Mouse (Mus musculus) left cerebral cortex, adult 18-20 months (tissue): ENCODE measurements at regions not wholly inside any gene's neighbourhood (a gene's known extent, or its start where the extent isn't known, plus 50 kb on each side); places are given as distances from the start of the nearest gene placed in this dataset.
A peak's percentile ranks its signal among the peaks of the same experiment; 100 is the strongest.

Experiments used
- DNase-seq, 2 experiments: peaks; one replicate each; pipeline ENCODE4 v3.0.0; 2021 to 2022; ENCODE audit warnings: low spot score in 2 of 2, mixed read lengths in 1 of 2

DNA sequence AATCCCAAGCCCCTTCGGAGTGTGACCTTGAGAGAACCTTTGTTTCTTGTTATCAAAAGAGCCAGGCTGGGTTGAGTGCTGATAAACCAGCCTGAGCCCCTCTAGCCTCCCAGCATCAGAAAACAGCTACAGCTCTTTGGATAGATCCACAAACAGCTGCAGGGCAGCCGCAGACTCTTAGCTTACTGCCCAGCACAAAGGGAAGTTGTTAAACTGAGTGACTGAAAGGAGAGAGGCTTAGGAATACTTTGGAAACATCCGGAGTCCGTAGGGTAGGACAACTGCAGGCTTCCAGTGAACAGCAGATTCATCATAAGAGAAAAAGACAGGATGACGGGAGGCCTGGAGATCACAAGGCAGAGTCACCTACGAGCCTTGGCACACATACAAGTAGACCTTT lies 166.9 kb upstream of the Tyw5 start:
- no peak for DNase-seq

DNA sequence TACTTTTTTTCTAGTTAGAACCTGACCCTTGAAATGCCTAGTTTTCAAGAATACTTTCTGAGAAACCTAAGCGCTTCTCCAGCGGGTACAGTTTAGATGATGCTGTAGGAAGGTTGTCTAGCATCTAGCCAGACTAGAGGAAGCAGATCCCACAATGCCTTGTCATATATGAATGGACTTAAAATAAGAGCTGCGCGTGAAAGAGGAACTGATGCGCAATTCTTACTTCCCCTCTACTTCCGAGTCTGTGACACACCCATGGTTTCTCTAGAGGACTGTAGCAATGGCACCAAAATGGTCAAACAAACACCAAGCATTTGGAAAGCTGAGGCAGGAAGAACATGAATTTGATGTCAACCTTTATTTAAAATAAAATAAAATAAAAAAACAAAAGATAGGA lies 167.6 kb upstream of the Tyw5 start:
- no peak for DNase-seq

DNA sequence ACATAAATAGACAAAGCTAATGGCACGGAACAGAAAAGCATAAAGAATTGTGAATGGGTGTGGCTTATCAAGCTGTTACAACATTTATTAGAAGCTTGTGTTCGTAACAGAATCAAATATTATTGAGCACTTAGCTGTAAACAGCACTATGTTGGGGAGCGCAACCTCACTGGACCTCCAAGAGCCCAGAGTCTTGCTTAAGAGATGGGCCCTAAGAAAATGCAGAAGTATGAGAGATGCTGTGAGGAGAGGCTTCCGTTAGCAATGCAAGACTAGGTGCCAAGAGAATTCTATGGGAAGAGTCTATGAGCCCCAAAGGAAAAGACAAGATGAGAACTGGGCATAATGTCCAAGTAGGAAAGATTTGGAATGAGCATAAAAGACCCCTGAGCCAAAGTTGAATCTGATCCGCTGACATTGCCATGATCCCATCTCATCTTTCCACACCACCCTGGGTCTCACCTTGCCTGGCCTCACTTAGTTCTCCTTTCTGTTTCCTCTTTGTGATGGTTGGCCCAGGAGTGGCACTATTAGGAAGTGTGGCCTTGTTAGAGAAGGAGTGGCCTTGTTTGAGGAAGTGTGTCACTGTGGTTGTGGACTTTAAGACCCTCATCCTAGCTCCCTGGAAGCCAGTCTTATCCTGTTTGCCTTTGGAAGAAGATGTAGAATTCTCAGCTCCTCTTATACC lies 169.3 kb upstream of the Tyw5 start:
- no peak for DNase-seq

DNA sequence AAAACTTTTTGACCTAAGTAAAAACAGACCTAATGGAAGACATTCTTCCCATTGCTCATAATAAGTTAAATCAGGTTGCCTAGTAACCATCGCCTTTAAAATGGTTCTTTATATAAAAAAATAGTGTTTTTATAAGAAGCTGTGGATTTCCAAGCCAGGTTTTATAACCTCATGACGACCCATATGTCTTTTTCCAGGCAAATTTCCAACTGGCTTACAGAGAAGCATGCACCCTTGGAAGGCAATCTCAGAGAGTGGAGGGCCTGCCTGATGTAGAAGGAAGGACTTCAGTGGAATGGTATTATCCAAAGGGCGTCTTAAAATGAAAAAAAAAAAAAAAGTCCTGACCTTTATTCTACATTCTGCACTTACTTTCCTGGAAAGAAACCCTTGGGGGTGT lies 172.2 kb upstream of the Tyw5 start:
- no peak for DNase-seq

DNA sequence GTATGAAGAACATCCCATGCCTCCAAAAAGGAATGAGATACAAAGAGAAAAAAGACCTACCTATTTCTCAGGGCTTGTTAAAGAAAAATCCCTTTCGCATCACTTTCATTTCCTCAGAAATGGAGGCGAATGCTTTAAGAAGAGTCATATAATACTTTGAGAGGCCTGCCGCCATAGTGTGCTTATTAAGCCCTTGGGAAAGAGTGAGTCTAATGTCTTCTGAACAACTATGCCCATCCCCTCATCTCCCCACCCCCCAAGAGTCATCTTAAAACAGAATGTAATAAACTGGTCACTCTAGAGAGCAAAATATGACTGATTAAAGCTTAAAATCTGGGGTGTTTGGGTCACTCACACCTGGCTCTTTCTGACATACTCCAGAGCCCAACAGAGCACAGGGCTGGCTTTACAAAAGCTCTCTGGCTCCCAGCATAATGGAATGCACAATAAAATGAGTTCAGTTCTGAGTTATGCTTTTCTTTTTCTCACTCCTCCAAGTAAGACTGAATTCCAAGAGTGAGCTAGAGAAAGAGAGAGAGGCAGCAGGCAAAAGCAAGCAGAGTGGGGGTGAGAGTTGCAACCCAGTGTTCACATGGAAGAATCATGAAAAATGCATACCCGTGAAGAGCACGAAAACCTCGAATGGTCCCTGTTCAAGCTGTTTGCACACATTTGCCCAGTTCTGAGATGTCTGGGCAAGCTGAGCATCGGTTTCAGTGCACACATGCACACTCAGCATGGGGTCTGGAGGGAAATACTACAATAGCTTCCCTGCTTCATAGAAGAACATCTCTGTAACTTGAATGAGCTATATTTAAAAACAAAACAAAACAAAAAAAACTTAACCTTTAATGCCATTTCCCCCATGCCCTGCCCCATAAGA lies 180.0 kb upstream of the Spats2l start:
- DNase-seq = no peak

DNA sequence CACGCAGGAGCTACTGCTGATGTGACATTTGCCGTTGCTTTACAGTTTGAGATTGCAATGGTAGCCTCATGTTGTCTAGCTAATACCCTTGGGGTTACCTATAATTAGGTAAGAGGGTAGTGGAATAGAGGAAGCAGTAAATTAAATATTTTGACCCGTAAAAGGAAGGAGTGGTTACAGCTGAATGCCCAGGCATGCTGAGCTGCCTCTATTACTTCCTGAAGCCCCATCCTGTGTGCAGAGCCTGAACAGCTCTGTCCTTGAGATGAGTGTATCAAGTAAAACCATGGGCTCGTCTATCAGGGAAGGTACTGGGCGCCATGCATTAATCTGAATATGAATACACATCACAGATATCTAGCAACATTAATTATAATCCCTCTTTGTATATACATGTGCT lies 179.1 kb upstream of the Spats2l start:
- DNase-seq = no peak

DNA sequence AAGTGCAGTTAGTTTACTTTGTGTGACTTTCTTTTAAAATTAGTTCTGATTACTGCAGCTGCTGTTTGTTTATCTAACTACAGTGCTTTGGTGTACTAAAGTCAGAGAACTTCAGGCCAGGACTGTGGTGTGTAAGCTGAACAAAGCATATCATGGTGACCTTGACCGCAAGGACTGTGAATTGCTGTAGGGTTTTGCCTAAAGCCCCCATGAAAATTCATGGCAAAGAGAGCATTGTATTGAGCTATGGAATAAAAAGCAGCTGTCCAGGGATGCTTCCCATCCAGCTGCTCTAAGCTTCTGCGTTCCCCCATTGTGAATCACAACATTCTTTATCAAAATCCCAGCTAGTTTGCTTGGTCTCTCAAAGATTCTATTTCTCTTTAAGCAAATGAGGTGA lies 173.0 kb upstream of the Spats2l start:
- no peak for DNase-seq

DNA sequence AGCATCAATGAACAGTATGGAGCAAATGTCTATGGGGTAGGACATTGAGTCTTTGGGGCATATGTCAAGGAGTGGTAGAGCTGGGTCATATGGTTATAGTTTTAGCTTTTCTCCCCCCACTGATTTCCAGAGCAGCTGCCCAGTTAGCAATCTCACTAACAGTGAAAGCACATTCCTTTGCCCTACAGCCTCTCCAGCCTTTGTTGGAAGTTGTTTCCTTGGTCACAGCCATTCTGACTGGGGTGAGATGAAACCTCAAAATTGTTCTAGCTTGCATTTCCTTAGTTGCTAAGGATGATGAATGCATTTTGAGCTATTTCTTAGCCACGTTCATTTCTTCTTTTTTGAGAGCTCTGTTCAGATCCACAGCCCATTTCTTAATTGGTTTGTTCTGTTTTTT lies 168.4 kb upstream of the Spats2l start:
- no peak for DNase-seq

DNA sequence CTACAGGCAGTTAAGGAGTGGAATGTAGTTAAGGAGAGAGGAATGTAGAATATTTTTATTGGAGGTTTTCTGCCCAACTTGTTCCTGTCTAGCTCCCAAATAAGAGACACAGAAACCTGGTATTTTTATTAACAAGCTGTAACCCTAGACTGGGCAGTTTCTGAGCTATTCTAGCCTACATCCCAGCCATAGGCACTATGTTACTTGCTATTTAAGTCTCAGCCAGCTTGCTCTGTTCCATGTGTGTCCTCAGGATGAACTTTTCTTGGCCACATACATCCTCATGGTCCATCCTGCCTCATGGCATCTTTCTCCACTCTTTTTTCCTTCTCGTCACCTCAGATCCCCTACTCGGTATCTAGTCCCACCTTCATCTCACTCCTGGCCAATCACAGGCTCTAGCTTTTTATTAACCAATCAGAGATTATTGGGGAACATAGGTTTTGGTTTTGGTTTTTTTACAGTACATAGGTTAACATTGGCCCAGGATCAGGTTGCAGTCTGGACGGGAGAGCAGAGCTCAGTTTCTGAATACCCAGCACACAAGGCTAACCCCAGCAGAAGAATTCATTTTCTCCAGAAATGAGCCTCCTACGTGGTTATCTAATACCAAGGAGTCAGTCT lies 167.8 kb upstream of the Spats2l start:
- no peak for DNase-seq

DNA sequence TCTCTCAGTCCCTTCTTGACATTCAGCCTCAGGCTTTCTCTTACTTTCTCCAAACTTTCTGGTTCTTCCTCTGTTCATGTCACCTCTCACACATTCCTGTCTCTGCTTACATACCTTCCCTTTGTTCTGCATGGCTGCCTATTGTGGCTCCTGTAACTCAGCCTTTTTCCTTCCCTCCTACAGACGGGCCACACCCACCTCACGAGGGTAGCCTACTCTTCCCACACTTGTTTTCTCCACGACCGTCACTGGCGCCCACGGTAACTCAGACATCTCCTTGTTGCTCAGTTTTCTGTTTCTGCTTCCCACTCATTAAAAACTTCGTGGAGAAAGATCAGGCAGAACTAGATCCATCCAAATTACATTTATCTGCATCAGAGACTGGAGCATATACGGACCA lies 166.9 kb upstream of the Spats2l start:
- peak; percentile 28 to 44 for DNase-seq

DNA sequence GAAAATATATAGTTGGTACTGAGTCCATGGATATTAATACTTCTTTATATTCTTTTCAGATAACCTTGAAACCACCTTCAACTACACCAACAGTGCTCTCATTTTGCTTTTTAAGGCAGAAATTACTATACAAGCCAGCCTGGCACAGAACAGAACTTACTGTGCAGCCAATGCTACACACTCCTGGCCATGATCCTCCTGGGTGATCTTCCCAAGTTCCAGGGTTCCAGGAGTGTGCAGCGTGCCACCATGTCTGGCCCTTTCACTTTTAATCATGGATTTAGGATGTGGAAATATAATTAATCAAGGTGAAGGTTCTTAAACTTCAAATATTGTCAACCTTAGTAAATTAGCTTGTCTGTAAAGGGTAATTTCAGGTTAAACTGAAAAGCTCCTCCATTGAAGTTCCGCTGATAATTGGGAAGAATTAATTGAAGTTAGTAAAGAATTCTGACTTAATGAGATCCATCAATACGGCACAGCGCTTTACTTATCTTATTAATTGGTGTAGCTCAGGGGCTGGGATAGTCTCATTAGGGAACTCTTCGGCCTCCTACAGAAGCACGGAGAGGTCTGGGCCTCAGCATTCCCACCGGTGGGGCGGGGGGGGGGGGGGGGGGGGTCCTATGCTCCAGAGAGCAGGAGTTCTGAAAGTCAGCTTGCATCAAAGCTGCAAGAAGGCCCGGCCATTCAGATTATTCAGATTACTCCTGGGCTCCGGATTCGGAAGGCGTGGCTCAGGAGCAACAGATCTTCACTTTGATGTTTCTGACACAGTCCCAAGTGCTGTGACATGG lies 166.1 kb upstream of the Spats2l start:
- DNase-seq = no peak

DNA sequence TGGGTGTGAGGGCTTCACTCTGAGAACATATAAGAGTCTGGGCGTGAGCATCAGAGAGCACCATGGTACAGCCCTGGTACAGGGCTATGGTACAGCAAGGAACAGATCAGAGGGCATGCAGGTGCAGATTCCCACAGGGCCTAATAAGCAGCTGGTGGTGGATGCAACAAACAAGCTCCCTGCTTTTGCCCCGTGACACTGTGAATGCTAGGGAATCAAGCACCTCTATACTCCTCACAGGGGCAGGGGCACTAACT lies 165.6 kb upstream of the Spats2l start:
- no peak for DNase-seq

DNA sequence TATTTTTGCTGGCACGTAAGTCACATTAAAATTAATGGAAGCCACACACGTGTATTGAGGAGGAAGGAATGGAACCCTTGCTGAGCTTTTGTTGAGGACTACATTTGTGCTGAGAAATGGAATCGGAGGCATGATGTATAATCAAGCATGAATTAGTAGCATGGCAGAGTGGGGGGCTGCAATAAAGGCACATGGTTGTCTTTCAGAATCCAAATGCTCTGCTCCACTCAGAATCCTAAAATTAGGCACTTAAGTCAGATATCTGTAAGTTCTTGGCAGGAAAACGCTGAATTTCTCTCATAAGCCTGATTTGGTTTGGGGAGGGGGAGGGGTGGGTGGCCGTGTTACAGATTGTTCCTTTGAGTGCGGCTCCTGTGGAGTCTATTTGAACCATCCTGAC lies 164.7 kb upstream of the Spats2l start:
- no peak for DNase-seq

DNA sequence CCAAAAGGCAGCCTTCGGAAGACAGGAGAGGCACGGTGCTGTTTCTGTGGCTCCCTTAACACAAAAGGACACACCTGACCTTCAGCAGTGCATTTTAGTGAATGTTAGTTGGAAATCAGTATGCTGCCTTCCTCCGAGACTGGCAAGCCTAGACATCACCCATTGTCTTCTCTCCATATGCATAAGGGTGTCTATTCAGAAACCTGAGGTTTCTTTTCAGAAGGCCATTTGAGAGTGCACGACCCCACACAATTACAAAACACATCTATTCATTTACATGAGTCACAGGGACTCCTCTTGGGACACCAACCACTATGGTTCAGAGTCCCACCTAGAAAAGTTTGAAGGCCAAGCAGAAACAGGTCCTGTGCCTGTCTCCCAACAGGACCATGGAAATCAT lies 161.8 kb upstream of the Spats2l start:
- DNase-seq = no peak

DNA sequence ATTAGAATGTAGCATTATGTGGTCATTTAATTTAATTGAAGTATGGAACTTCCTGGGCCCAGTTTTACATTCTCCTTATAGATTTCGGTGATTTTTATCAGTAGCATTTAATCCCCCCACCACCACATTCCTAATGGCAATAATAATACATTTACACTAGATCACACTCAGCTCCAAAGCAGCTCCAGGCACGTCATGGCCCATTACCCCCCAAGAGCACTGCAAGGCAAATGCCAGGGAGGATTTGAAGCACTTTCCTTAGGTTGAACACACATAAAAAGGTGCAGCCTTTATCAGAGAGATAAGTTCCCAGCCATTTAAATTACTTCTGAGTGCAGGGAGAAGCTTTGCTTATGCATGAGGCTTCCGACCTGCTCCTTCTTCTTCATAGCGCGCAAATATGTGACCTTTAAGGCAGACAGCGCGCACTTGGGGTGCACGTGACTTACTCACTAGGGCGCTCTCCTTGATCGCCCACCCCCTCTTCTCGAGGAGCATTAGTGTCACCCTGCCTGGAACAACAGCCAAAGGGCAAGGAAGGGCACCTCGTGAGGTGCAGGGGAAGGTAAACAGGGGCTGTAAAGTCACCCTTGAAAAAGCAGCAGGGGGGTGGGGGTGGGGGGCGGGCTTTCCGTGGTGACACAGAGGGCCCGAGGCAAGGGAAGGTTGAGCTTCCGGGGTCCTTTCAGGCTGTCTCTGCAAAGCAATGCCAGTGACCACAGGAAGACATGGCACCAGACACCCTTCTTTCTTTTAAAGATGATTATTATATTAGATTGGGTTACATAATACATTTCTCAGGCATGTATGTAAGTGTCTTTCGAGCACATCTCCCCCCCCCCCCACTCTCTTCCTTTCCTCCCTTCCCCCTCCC lies 160.8 kb upstream of the Spats2l start:
- no peak for DNase-seq

DNA sequence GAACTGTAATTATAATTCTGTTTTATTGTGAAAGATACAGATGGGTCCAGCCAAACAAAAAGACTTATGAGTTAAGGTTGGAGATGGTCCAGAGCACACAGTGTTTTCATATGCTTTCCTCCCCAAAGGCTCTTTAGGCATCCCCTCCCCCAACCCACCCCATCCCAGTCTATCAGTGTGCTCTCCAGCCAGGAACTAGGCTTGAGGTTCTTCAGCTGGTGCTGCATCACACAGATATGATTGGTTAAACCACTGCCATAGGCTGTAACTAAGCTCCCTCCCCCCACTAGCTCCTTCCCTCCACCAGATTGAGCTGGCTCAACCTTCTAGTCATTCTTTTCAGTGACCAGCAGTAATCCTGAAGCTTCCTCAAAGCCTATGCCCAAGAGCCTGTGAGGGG lies 158.8 kb upstream of the Spats2l start:
- no peak for DNase-seq

DNA sequence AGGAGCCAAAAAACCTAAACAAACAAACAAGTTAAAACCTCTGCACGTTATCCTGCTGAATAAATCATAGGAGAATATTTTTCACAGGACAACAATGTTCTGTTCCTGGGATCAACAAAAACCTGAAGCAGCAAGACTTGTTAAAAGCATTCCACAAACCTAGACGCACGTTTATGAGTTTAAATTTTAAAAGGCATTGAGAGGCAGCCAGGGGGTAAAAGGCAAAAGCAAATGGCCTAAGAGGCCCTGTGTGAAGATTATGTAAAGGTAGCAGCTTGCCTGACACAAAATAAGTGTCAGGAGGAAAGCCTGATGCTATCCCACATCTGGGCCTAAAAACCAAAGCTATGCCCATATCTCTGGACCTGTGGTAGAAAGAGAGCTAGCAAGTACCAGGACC lies 156.6 kb upstream of the Spats2l start:
- no peak for DNase-seq

DNA sequence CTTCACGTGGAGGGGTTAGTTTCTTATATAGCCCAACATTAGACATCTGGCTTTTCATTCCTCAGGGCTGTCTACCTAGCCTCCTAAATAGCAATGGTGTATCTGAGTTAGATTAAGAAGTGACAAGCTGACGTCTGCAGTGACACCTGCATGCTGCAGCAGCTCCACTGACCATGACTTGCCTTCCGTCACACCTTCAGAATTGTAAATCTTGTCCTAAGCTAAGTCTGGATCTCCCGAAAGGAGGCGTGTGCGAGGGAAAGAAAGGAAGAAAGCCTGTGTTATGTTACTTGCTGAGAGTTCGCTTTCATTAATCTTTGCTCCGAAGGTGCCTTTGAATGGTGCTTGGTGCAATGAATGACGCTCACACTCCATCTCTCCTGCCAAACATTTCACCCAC lies 151.4 kb upstream of the Spats2l start:
- no peak for DNase-seq

DNA sequence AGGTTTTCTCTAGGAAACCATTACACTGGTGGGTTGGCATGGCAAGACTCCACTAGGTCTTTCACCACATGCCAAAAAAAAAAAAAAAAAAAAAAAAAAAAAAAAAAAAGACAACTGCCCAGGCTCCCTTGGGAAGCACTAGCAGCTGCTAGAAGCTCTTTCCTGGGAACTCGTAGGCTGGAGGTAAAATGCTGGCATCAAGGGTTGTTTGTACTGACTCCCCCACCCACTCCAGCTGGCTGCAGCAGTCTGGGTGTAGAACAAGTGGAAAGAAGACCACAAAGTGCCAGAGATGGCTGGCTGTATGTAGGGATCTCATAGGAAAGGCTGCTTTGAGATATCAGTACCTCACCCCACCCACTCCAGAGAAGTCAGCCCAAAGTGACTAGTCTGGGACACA lies 140.0 kb upstream of the Spats2l start:
- DNase-seq = peak; percentile 31 to 66

DNA sequence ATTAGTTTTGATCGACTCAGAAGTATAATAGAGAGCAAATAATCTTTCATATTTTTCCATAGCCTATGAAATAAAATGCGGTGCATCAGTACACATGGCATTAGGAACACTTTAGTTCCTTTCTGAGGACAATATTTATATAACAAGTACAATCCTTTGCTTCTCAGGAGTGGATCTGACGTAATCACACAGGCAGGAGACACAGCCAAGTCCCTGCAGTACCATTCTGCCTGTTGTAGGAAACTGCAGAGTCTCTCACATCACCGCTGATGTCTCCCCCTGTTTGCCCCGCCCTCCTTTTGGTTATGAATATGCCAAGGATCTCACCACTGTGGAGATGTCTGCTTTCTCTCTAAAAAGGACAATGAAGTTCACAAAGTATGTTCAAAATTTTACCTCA lies 131.8 kb upstream of the Spats2l start:
- no peak for DNase-seq
